Mouse (Mus musculus) lung, adult 2 months (tissue): ENCODE data around the gene Dock3.

Experiments
- CTCF ChIP-seq: fragments of 200-500 bp; IDR thresholded peaks from 2 replicates; pipeline ENCODE4 v1.5.1; 2011; ENCODE audit warnings: mild to moderate bottlenecking, low read length, control low read depth; ENCODE audit not compliant: insufficient read depth
- POLR2A ChIP-seq: fragments of 200-500 bp; IDR thresholded peaks from 2 replicates; pipeline ENCODE4 v1.6.1; 2011; ENCODE audit warnings: low read depth, mild to moderate bottlenecking, control low read depth, low read length, borderline replicate concordance; ENCODE audit errors: extremely low read depth

DNA sequence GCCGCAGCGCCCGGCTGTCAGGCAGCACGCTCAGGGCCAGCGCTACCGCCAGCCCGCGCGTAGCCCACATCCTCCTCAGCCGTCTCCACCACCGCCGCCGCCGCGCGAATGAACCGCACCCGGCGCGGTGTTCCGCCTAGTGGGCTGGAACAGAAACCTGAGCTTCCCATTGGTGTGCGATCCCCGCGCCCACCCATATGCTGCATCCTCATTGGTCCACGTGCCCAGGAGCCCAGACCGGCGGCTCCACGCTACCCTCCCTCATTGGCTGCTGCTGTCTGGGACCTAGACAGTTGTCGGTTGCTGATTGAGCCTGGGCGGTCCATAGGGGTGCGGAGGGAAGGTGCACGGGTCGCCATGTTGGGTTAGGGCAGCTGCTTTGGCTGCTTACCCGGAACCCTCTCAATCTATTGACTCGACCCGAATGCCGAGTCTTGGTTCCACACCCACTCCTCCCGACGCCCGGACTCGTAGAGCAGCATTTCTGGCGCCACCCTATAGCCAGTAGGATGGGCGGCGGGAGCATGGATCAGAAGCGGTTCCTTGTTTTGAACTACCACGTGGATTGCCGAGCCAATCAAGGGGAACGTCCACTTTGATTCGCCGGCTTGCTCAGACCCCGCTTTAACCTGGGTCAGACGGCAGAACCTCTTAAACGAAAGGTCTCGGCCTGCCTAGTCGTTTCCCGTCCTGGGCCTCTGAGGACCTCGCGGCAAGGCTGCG is 339.7 kb downstream of the Dock3 start, which contains the start of gene Manf:
- no peak for TF ChIP-seq CTCF
- TF ChIP-seq POLR2A = peak; percentile 97
